ENCODE assay signal across 8 mouse cellular contexts in genomic region chr9:31281011-31281662, GRCm38 (mm10). TPM values are rescaled to one million over a fixed set of nuclear protein-coding genes. Genes with fewer than 3 reads are reported as not detected.
DNase-seq lines count a peak whose midpoint lies in the region; ATAC-seq and TF ChIP-seq lines count a peak whose summit lies in the region.

No protein-coding gene starts in this region.

- H3K4me1 ChIP-seq in G1E (ENCODE audit: insufficient read depth, low read depth, low read length), result peaks cover 68% of the 10 kb centered on the region
- peaks cover 7% of the 10 kb centered on the region for H3K4me1 ChIP-seq in heart, adult 2 months (ENCODE audit: control insufficient read depth, insufficient read depth, low read length)
- peaks cover 9% of the 10 kb centered on the region; the same call in 1 of the 2 replicates for H3K4me1 ChIP-seq in lung, embryonic 14.5 days (ENCODE audit: insufficient read depth)
- peaks cover 3% of the 10 kb centered on the region; the same call in 1 of the 2 replicates for H3K4me1 ChIP-seq in olfactory bulb, adult 2 months (ENCODE audit: control insufficient read depth, insufficient read depth, low read length)

- intact Hi-C loops in heart, adult 2 months (cut with DNase I), result loop anchor here (5.0 kb wide), 3 partner anchors 106 to 249 kb away; partner anchors contain the start of genes Nfrkb and Zbtb44

- H3K79me2 ChIP-seq in heart, adult 2 months (replicated peaks; ENCODE audit: control insufficient read depth, insufficient read depth, low read length), result no peaks in the 10 kb centered on the region

- no peak for ATAC-seq in G1E (ENCODE audit: extremely low read depth, insufficient number of reproducible peaks, low FRiP score, poor library complexity, severe bottlenecking)
- ATAC-seq in lung, embryonic 14.5 days (ENCODE audit: insufficient read depth), result peak; percentile 73

- DNase-seq in 3T3-L1 (ENCODE audit: low read depth, low spot score) (peak; percentile 58), G1E (ENCODE audit: low spot score) (peak; percentile 69)
- DNase-seq in cerebellum, postnatal 36 days, result peak; percentile 84 to 88
- peak; percentile 91 to 92 for DNase-seq in heart, adult 2 months
- peak; percentile 91 for DNase-seq in kidney, adult 18-20 months
- DNase-seq in lung, embryonic 14.5 days, result peak; percentile 85
- no peak for DNase-seq in thymus, postnatal 25 days

- peak overlapping the region; percentile 99 for H3K27ac ChIP-seq in heart, adult 2 months
- peak overlapping the region; percentile 99 for H3K27ac ChIP-seq in lung, embryonic 14.5 days (ENCODE audit: low read depth)
- peak overlapping the region; percentile 98 for H3K27ac ChIP-seq in olfactory bulb, adult 2 months (ENCODE audit: insufficient read depth, low read depth, low read length)

- TF ChIP-seq EP300 in heart, adult 2 months (IDR thresholded peaks at IDR 0.05; ENCODE audit: insufficient read depth, low read depth, low read length), result 0 out of 2 replicates have a peak, but pooled peaks have one; percentile 22

- TF ChIP-seq CTCF in G1E (IDR thresholded peaks at IDR 0.05; ENCODE audit: low read depth, low read length), result no peak
- no peak for TF ChIP-seq CTCF in heart, adult 2 months (IDR thresholded peaks at IDR 0.05)
- TF ChIP-seq CTCF in lung, embryonic 14.5 days (IDR thresholded peaks at IDR 0.05; ENCODE audit: low read depth), result no peak
- TF ChIP-seq CTCF in olfactory bulb, adult 2 months (IDR thresholded peaks at IDR 0.05; ENCODE audit: insufficient read depth, low read depth, low read length), result no peak

- peak overlapping the region; percentile 90 for H3K4me3 ChIP-seq in G1E (ENCODE audit: low read depth, low read length)
- peak overlapping the region; percentile 91 for H3K4me3 ChIP-seq in heart, adult 2 months
- peak overlapping the region; percentile 75 for H3K4me3 ChIP-seq in lung, embryonic 14.5 days (ENCODE audit: low read depth, low read length)
- peak overlapping the region; percentile 72 for H3K4me3 ChIP-seq in olfactory bulb, adult 2 months (ENCODE audit: insufficient read depth, low read depth, low read length)

- peak overlapping the region; percentile 100 for H3K9ac ChIP-seq in heart, adult 2 months (ENCODE audit: low read depth, low read length)
- H3K9ac ChIP-seq in lung, embryonic 14.5 days, result peak overlapping the region; percentile 98

- H3K27me3 ChIP-seq in G1E (ENCODE audit: insufficient read depth, low read length), result no peaks in the 10 kb centered on the region
- no peaks in the 10 kb centered on the region for H3K27me3 ChIP-seq in heart, adult 2 months (ENCODE audit: control insufficient read depth, insufficient read depth, low read length)
- no peaks in the 10 kb centered on the region for H3K27me3 ChIP-seq in lung, embryonic 14.5 days (ENCODE audit: insufficient read depth, low read length)

- H3K9me3 ChIP-seq in G1E (replicated peaks), result no peaks in the 10 kb centered on the region
- no peaks in the 10 kb centered on the region for H3K9me3 ChIP-seq in lung, embryonic 14.5 days (ENCODE audit: low read depth, low read length)

- TF ChIP-seq POLR2A in heart, adult 2 months (IDR thresholded peaks at IDR 0.05; ENCODE audit: insufficient read depth, low read depth, low read length), result no peak
- TF ChIP-seq POLR2A in olfactory bulb, adult 2 months (IDR thresholded peaks at IDR 0.05; ENCODE audit: insufficient read depth, low read depth, low read length), result peak; percentile 41; the same call in 1 of the 2 replicates

- H3K36me3 ChIP-seq in G1E (replicated peaks), result peaks cover 11% of the 10 kb centered on the region
- no peaks in the 10 kb centered on the region for H3K36me3 ChIP-seq in heart, adult 2 months (ENCODE audit: control insufficient read depth, insufficient read depth, low read length)
- H3K36me3 ChIP-seq in lung, embryonic 14.5 days (ENCODE audit: insufficient read depth), result no peaks in the 10 kb centered on the region

- WGBS in heart, adult 2 months, result under 1% methylated on average over 59 of the region's 63 CpGs
- 1% methylated on average over 61 of the region's 63 CpGs for WGBS in lung, embryonic 14.5 days
- 2% methylated on average over 63 of the region's 63 CpGs for WGBS in olfactory bulb, adult 2 months

- H3K4me2 ChIP-seq in lung, embryonic 14.5 days, result peak overlapping the region; percentile 81

RNA-seq across cellular contexts. Expression of gene Prdm10, which starts 0.8 kb away (rescaled TPM):
- total RNA-seq in G1E (2014; fragmentation: Nextera tagmentation) (12.0 and 19.9 TPM in 2 replicates), G1E (2017) (9.5 and 9.9 TPM in 2 replicates)
- polyA plus RNA-seq in G1E (2012), result 3.6 and 5.3 TPM in 2 replicates
- 1 to 10 TPM; 5.1 to 5.4 TPM for total RNA-seq in heart, adult 2 months (2021)
- 4.8 and 5.7 TPM in 2 replicates for polyA plus RNA-seq in heart, adult 2 months (2012; rRNA removed)
- 5.7 and 6.7 TPM in 2 replicates for polyA plus RNA-seq in lung, embryonic 14.5 days (2014; fragmentation: Nextera tagmentation; extraction: Ambion mirVana)
- not detected in 2 replicates for polyA plus RNA-seq in olfactory bulb, adult 2 months (2012; ENCODE audit: insufficient read depth, insufficient read length, low replicate concordance, missing spikeins)
